Mouse (Mus musculus): Measurements from ENCODE around the gene Dlgap4. TPM values are rescaled to one million over a fixed set of nuclear protein-coding genes. Genes with fewer than 3 reads are reported as not detected.
A peak's percentile ranks its signal among the peaks of the same experiment; 100 is the strongest.

Dlgap4 gene
- total and polyA plus RNA-seq, 2 experiments from 2014 or later = 166 to 173 TPM

- Histone ChIP-seq H3K4me2 (ENCODE audit: low read depth, low read length) (no peak overlapping the region), H3K4me3 (ENCODE audit: low read length) (no peak overlapping the region), H3K4me1 (ENCODE audit: insufficient read depth, low read length) (0 out of 2 replicates have a peak, but pooled peaks cover 3% of the 10 kb centered on the region), H3K27me3 (ENCODE audit: insufficient read depth, low read length) (no peaks in the 10 kb centered on the region), H3K36me3 (ENCODE audit: insufficient read depth, low read length) (no peaks in the 10 kb centered on the region), H3K9me3 (ENCODE audit: low read length) (no peaks in the 10 kb centered on the region), H3K27ac (no peak overlapping the region), H3K9ac (replicated peaks; ENCODE audit: low read length) (no peak overlapping the region)
- 69% methylated on average over 10 of the region's 10 CpGs for WGBS
- ATAC-seq (no peak), DNase-seq (ENCODE audit: low spot score) (no peak)
- no peak for TF ChIP-seq CTCF (IDR thresholded peaks at IDR 0.05; ENCODE audit: low read depth)
These were observed 59.8 kb downstream of the Dlgap4 start for GRCm38 (mm10) chr2:156673307-156673706.

- DNase-seq (ENCODE audit: low spot score) = no peak
- 0 out of 2 replicates have a peak, but pooled peaks cover 7% of the 10 kb centered on the region for H3K4me1 ChIP-seq (ENCODE audit: insufficient read depth, low read length)
- ATAC-seq = no peak
These were observed 60.6 kb downstream of the Dlgap4 start for GRCm38 (mm10) chr2:156673881-156674669.

GRCm38 (mm10) chr2:156676885-156677284 is 63.4 kb downstream of the Dlgap4 start:
- Histone ChIP-seq H3K9ac (replicated peaks; ENCODE audit: low read length) (no peak overlapping the region), H3K36me3 (ENCODE audit: insufficient read depth, low read length) (no peaks in the 10 kb centered on the region), H3K27me3 (ENCODE audit: insufficient read depth, low read length) (no peaks in the 10 kb centered on the region), H3K4me1 (ENCODE audit: insufficient read depth, low read length) (0 out of 2 replicates have a peak, but pooled peaks cover 7% of the 10 kb centered on the region), H3K4me2 (ENCODE audit: low read depth, low read length) (no peak overlapping the region), H3K27ac (no peak overlapping the region), H3K4me3 (ENCODE audit: low read length) (no peak overlapping the region), H3K9me3 (ENCODE audit: low read length) (no peaks in the 10 kb centered on the region)
- no peak for DNase-seq (ENCODE audit: low spot score)
- 28% methylated on average over 6 of the region's 6 CpGs for WGBS
- ATAC-seq = no peak
- no peak for TF ChIP-seq CTCF (IDR thresholded peaks at IDR 0.05; ENCODE audit: low read depth)

More at GRCm38 (mm10) chr2:156673881-156674669, 60.6 kb downstream of the Dlgap4 start:
- no peak overlapping the region for H3K4me2 ChIP-seq (ENCODE audit: low read depth, low read length)
- H3K9ac ChIP-seq (replicated peaks; ENCODE audit: low read length) = no peak overlapping the region
- H3K27ac ChIP-seq = no peak overlapping the region
- 72% methylated on average over 8 of the region's 8 CpGs for WGBS
- H3K27me3 ChIP-seq (ENCODE audit: insufficient read depth, low read length) = no peaks in the 10 kb centered on the region
- H3K36me3 ChIP-seq (ENCODE audit: insufficient read depth, low read length) = no peaks in the 10 kb centered on the region
- H3K9me3 ChIP-seq (ENCODE audit: low read length) = no peaks in the 10 kb centered on the region
- no peak for TF ChIP-seq CTCF (IDR thresholded peaks at IDR 0.05; ENCODE audit: low read depth)
- no peak overlapping the region for H3K4me3 ChIP-seq (ENCODE audit: low read length)

- peak; percentile 71 for DNase-seq (ENCODE audit: low spot score)
These were observed 64.6 kb downstream of the Dlgap4 start for GRCm38 (mm10) chr2:156678112-156678511.

GRCm38 (mm10) chr2:156682965-156683364 is 69.5 kb downstream of the Dlgap4 start:
- Histone ChIP-seq H3K36me3 (ENCODE audit: insufficient read depth, low read length) (no peaks in the 10 kb centered on the region), H3K27ac (no peak overlapping the region), H3K4me2 (ENCODE audit: low read depth, low read length) (no peak overlapping the region), H3K9me3 (ENCODE audit: low read length) (no peaks in the 10 kb centered on the region), H3K4me1 (ENCODE audit: insufficient read depth, low read length) (0 out of 2 replicates have a peak, but pooled peaks cover 7% of the 10 kb centered on the region), H3K27me3 (ENCODE audit: insufficient read depth, low read length) (no peaks in the 10 kb centered on the region), H3K4me3 (ENCODE audit: low read length) (no peak overlapping the region), H3K9ac (replicated peaks; ENCODE audit: low read length) (no peak overlapping the region)
- no peak for ATAC-seq
- TF ChIP-seq CTCF (IDR thresholded peaks at IDR 0.05; ENCODE audit: low read depth) = no peak
- no peak for DNase-seq (ENCODE audit: low spot score)
- 43% methylated on average over 12 of the region's 12 CpGs for WGBS

More at GRCm38 (mm10) chr2:156678112-156678511, 64.6 kb downstream of the Dlgap4 start:
- Histone ChIP-seq H3K36me3 (ENCODE audit: insufficient read depth, low read length) (no peaks in the 10 kb centered on the region), H3K4me1 (ENCODE audit: insufficient read depth, low read length) (0 out of 2 replicates have a peak, but pooled peaks cover 7% of the 10 kb centered on the region), H3K9me3 (ENCODE audit: low read length) (no peaks in the 10 kb centered on the region), H3K4me3 (ENCODE audit: low read length) (no peak overlapping the region), H3K9ac (replicated peaks; ENCODE audit: low read length) (no peak overlapping the region), H3K27ac (no peak overlapping the region), H3K4me2 (ENCODE audit: low read depth, low read length) (no peak overlapping the region), H3K27me3 (ENCODE audit: insufficient read depth, low read length) (no peaks in the 10 kb centered on the region)
- TF ChIP-seq CTCF (IDR thresholded peaks at IDR 0.05; ENCODE audit: low read depth) = no peak
- 52% methylated on average over 4 of the region's 4 CpGs for WGBS
- ATAC-seq = peak; percentile 58; the same call in 1 of the 2 replicates

GRCm38 (mm10) chr2:156685999-156686398 is 72.5 kb downstream of the Dlgap4 start:
- Histone ChIP-seq H3K4me1 (ENCODE audit: insufficient read depth, low read length) (0 out of 2 replicates have a peak, but pooled peaks cover 8% of the 10 kb centered on the region), H3K9me3 (ENCODE audit: low read length) (no peaks in the 10 kb centered on the region), H3K27me3 (ENCODE audit: insufficient read depth, low read length) (no peaks in the 10 kb centered on the region), H3K27ac (no peak overlapping the region), H3K36me3 (ENCODE audit: insufficient read depth, low read length) (no peaks in the 10 kb centered on the region), H3K4me2 (ENCODE audit: low read depth, low read length) (no peak overlapping the region), H3K9ac (replicated peaks; ENCODE audit: low read length) (no peak overlapping the region), H3K4me3 (ENCODE audit: low read length) (no peak overlapping the region)
- ATAC-seq (no peak), DNase-seq (ENCODE audit: low spot score) (no peak)
- WGBS = 78% methylated on average over 14 of the region's 14 CpGs
- no peak for TF ChIP-seq CTCF (IDR thresholded peaks at IDR 0.05; ENCODE audit: low read depth)

- Histone ChIP-seq H3K4me3 (ENCODE audit: low read length) (no peak overlapping the region), H3K27me3 (ENCODE audit: insufficient read depth, low read length) (no peaks in the 10 kb centered on the region), H3K9ac (replicated peaks; ENCODE audit: low read length) (no peak overlapping the region), H3K9me3 (ENCODE audit: low read length) (no peaks in the 10 kb centered on the region), H3K4me1 (ENCODE audit: insufficient read depth, low read length) (0 out of 2 replicates have a peak, but pooled peaks cover 8% of the 10 kb centered on the region), H3K36me3 (ENCODE audit: insufficient read depth, low read length) (no peaks in the 10 kb centered on the region), H3K27ac (no peak overlapping the region), H3K4me2 (ENCODE audit: low read depth, low read length) (no peak overlapping the region)
- WGBS = 64% methylated on average over 4 of the region's 4 CpGs
- ATAC-seq = peak; percentile 68
- peak; percentile 51 for TF ChIP-seq CTCF (IDR thresholded peaks at IDR 0.05; ENCODE audit: low read depth)
- DNase-seq (ENCODE audit: low spot score) = peak; percentile 65
These were observed 73.2 kb downstream of the Dlgap4 start for GRCm38 (mm10) chr2:156686754-156687153.
